Mouse (Mus musculus): ENCODE results near the gene Pigu. TPM values are rescaled to one million over a fixed set of nuclear protein-coding genes. Genes with fewer than 3 reads are reported as not detected.

The Pigu gene
- polyA plus RNA-seq, 1 experiment: 26.2 TPM

- peak overlapping the region; percentile 76 for H3K4me3 ChIP-seq (ENCODE audit: low read depth, low read length)
- 1% methylated on average over 11 of the region's 11 CpGs for WGBS
- H3K36me3 ChIP-seq (ENCODE audit: control insufficient read depth, insufficient read depth, low read length): peaks cover 4% of the 10 kb centered on the region; the same call in 1 of the 2 replicates
- H3K27me3 ChIP-seq (ENCODE audit: control insufficient read depth, insufficient read depth, low read length): no peaks in the 10 kb centered on the region
- TF ChIP-seq CTCF (IDR thresholded peaks at IDR 0.05; ENCODE audit: extremely low read depth, insufficient read length, insufficient replicate concordance, low read depth, low read length): no peak
- TF ChIP-seq POLR2A (IDR thresholded peaks at IDR 0.05; ENCODE audit: low read depth, low read length): no peak
- H3K4me1 ChIP-seq (ENCODE audit: control insufficient read depth, insufficient read depth, insufficient read length, low read length): peaks cover 4% of the 10 kb centered on the region; the same call in 1 of the 2 replicates
- H3K27ac ChIP-seq (ENCODE audit: insufficient read depth, low read depth, low read length): no peak overlapping the region
Measured at GRCm38 (mm10) chr2:155381060-155381437, 23.8 kb upstream of the Pigu start.

- Histone ChIP-seq H3K27me3 (ENCODE audit: control insufficient read depth, insufficient read depth, low read length) (no peaks in the 10 kb centered on the region), H3K27ac (ENCODE audit: insufficient read depth, low read depth, low read length) (peak within 1 kb of the TSS; percentile 94), H3K36me3 (ENCODE audit: control insufficient read depth, insufficient read depth, low read length) (no peaks in the 10 kb centered on the region), H3K4me1 (ENCODE audit: control insufficient read depth, insufficient read depth, insufficient read length, low read length) (peaks cover 4% of the 10 kb centered on the region; the same call in 1 of the 2 replicates), H3K4me3 (ENCODE audit: low read depth, low read length) (peak within 1 kb of the TSS; percentile 76)
- TF ChIP-seq POLR2A (IDR thresholded peaks at IDR 0.05; ENCODE audit: low read depth, low read length) (no peak), CTCF (IDR thresholded peaks at IDR 0.05; ENCODE audit: extremely low read depth, insufficient read length, insufficient replicate concordance, low read depth, low read length) (no peak)
- WGBS: 60% methylated on average over 8 of the region's 8 CpGs
Measured at GRCm38 (mm10) chr2:155380261-155381059, 23.2 kb upstream of the Pigu start, which contains the start of gene Trp53inp2. Trp53inp2 (plus strand) TSS chr2:155381059.

- Histone ChIP-seq H3K4me1 (ENCODE audit: control insufficient read depth, insufficient read depth, insufficient read length, low read length) (no peaks in the 10 kb centered on the region), H3K27ac (ENCODE audit: insufficient read depth, low read depth, low read length) (no peak overlapping the region), H3K4me3 (ENCODE audit: low read depth, low read length) (no peak overlapping the region), H3K36me3 (ENCODE audit: control insufficient read depth, insufficient read depth, low read length) (no peaks in the 10 kb centered on the region), H3K27me3 (ENCODE audit: control insufficient read depth, insufficient read depth, low read length) (no peaks in the 10 kb centered on the region)
- WGBS: 87% methylated on average over 10 of the region's 10 CpGs
- TF ChIP-seq POLR2A (IDR thresholded peaks at IDR 0.05; ENCODE audit: low read depth, low read length) (no peak), CTCF (IDR thresholded peaks at IDR 0.05; ENCODE audit: extremely low read depth, insufficient read length, insufficient replicate concordance, low read depth, low read length) (no peak)
Measured at GRCm38 (mm10) chr2:155376191-155376590, 19.0 kb upstream of the Pigu start.

DNA sequence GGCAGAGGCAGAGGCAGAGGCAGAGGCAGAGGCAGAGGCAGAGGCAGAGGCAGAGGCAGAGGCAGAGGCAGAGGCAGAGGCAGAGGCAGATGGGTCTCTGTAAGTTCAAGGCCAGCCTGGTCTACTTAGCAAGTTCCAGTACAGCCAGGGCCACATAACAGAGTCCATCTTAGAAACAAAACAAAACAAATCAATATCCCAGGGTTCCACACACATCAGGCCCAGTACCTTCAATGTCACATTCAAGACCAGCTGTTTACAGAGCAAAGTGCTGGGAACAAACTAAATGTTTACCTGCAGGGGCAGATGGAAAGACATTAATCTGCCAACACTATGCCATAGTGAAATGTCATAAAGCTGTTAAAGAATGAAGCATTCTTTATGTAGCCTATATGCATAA is 17.3 kb upstream of the Pigu start:
- no peaks in the 10 kb centered on the region for H3K27me3 ChIP-seq (ENCODE audit: control insufficient read depth, insufficient read depth, low read length)
- no peak overlapping the region for H3K4me3 ChIP-seq (ENCODE audit: low read depth, low read length)
- H3K27ac ChIP-seq (ENCODE audit: insufficient read depth, low read depth, low read length): no peak overlapping the region
- H3K36me3 ChIP-seq (ENCODE audit: control insufficient read depth, insufficient read depth, low read length): no peaks in the 10 kb centered on the region
- peaks cover 5% of the 10 kb centered on the region; the same call in 1 of the 2 replicates for H3K4me1 ChIP-seq (ENCODE audit: control insufficient read depth, insufficient read depth, insufficient read length, low read length)
- TF ChIP-seq CTCF (IDR thresholded peaks at IDR 0.05; ENCODE audit: extremely low read depth, insufficient read length, insufficient replicate concordance, low read depth, low read length) (no peak), POLR2A (IDR thresholded peaks at IDR 0.05; ENCODE audit: low read depth, low read length) (no peak)

GRCm38 (mm10) chr2:155373886-155374285 is 16.7 kb upstream of the Pigu start:
- 25% methylated on average over 1 of the region's 1 CpGs for WGBS
- H3K4me1 ChIP-seq (ENCODE audit: control insufficient read depth, insufficient read depth, insufficient read length, low read length): peaks cover 5% of the 10 kb centered on the region; the same call in 1 of the 2 replicates

GRCm38 (mm10) chr2:155373302-155373701 is 16.1 kb upstream of the Pigu start:
- Histone ChIP-seq H3K4me3 (ENCODE audit: low read depth, low read length) (no peak overlapping the region), H3K4me1 (ENCODE audit: control insufficient read depth, insufficient read depth, insufficient read length, low read length) (peaks cover 5% of the 10 kb centered on the region; the same call in 1 of the 2 replicates), H3K27me3 (ENCODE audit: control insufficient read depth, insufficient read depth, low read length) (no peaks in the 10 kb centered on the region), H3K36me3 (ENCODE audit: control insufficient read depth, insufficient read depth, low read length) (no peaks in the 10 kb centered on the region), H3K27ac (ENCODE audit: insufficient read depth, low read depth, low read length) (no peak overlapping the region)
- TF ChIP-seq POLR2A (IDR thresholded peaks at IDR 0.05; ENCODE audit: low read depth, low read length): no peak
- TF ChIP-seq CTCF (IDR thresholded peaks at IDR 0.05; ENCODE audit: extremely low read depth, insufficient read length, insufficient replicate concordance, low read depth, low read length): no peak
- WGBS: 74% methylated on average over 1 of the region's 1 CpGs

More at GRCm38 (mm10) chr2:155373886-155374285, 16.7 kb upstream of the Pigu start:
- no peaks in the 10 kb centered on the region for H3K27me3 ChIP-seq (ENCODE audit: control insufficient read depth, insufficient read depth, low read length)
- H3K4me3 ChIP-seq (ENCODE audit: low read depth, low read length): no peak overlapping the region
- H3K36me3 ChIP-seq (ENCODE audit: control insufficient read depth, insufficient read depth, low read length): no peaks in the 10 kb centered on the region
- TF ChIP-seq POLR2A (IDR thresholded peaks at IDR 0.05; ENCODE audit: low read depth, low read length): no peak
- TF ChIP-seq CTCF (IDR thresholded peaks at IDR 0.05; ENCODE audit: extremely low read depth, insufficient read length, insufficient replicate concordance, low read depth, low read length): no peak
- no peak overlapping the region for H3K27ac ChIP-seq (ENCODE audit: insufficient read depth, low read depth, low read length)

- Histone ChIP-seq H3K36me3 (ENCODE audit: control insufficient read depth, insufficient read depth, low read length) (no peaks in the 10 kb centered on the region), H3K4me1 (ENCODE audit: control insufficient read depth, insufficient read depth, insufficient read length, low read length) (peaks cover 5% of the 10 kb centered on the region; the same call in 1 of the 2 replicates), H3K27ac (ENCODE audit: insufficient read depth, low read depth, low read length) (no peak overlapping the region), H3K4me3 (ENCODE audit: low read depth, low read length) (no peak overlapping the region), H3K27me3 (ENCODE audit: control insufficient read depth, insufficient read depth, low read length) (no peaks in the 10 kb centered on the region)
- 59% methylated on average over 4 of the region's 4 CpGs for WGBS
- no peak for TF ChIP-seq POLR2A (IDR thresholded peaks at IDR 0.05; ENCODE audit: low read depth, low read length)
- TF ChIP-seq CTCF (IDR thresholded peaks at IDR 0.05; ENCODE audit: extremely low read depth, insufficient read length, insufficient replicate concordance, low read depth, low read length): no peak
Measured at GRCm38 (mm10) chr2:155372451-155372850, 15.2 kb upstream of the Pigu start.

Measured in small intestine, adult 2 months (tissue).